Mouse (Mus musculus) mouse embryonic stem cell (cell line): ENCODE data around the gene Syde2.

Source experiments
- in situ Hi-C, 2 experiments: fragments of 300-500 bp; cut with MboI; formaldehyde crosslinking; loops; 1 replicate in 1 of 2; 3 replicates in 1 of 2; pipeline ENCODE4 v1.14.3; 2019 to 2020; ENCODE audit warnings: low sequenced_read_pairs in 2 of 2, low pct_unique_long_range_greater_than_20kb in 1 of 2, mixed read lengths in 1 of 2; ENCODE audit not compliant: unreplicated experiment in 1 of 2

Gene Syde2

GRCm38 (mm10) chr3:145987268-145987969, at the start of gene Syde2:
Syde2 (plus strand) TSS chr3:145987870.
- in situ Hi-C loops = no loop called here

- in situ Hi-C loops = no loop called here
These were observed 49.0 kb upstream of the Syde2 start for GRCm38 (mm10) chr3:145938405-145939349.

GRCm38 (mm10) chr3:145939402-145939801, 48.3 kb upstream of the Syde2 start:
- in situ Hi-C loops = no loop called here

- in situ Hi-C loops = no loop called here
These were observed 47.7 kb upstream of the Syde2 start for GRCm38 (mm10) chr3:145939971-145940370.

- in situ Hi-C loops = no loop called here
These were observed 45.7 kb upstream of the Syde2 start for GRCm38 (mm10) chr3:145941971-145942370.

- in situ Hi-C loops = no loop called here
These were observed 43.3 kb upstream of the Syde2 start for GRCm38 (mm10) chr3:145944348-145944747.

GRCm38 (mm10) chr3:145945904-145946303, 41.8 kb upstream of the Syde2 start:
- in situ Hi-C loops = loop anchor here in 1 of 2 experiments (5.0 kb wide), 1 partner anchor 236 kb away; no protein-coding TSS in a partner anchor

GRCm38 (mm10) chr3:145946654-145947053, 41.0 kb upstream of the Syde2 start:
- in situ Hi-C loops = loop anchor here in 1 of 2 experiments (5.0 kb wide), 1 partner anchor 236 kb away; no protein-coding TSS in a partner anchor

GRCm38 (mm10) chr3:145947539-145948204, 40.0 kb upstream of the Syde2 start:
- in situ Hi-C loops = loop anchor here in 1 of 2 experiments (5.0 kb wide), 1 partner anchor 235 kb away; no protein-coding TSS in a partner anchor

- in situ Hi-C loops = loop anchor here in 1 of 2 experiments (10.0 kb wide), 1 partner anchor 225 kb away; no protein-coding TSS in a partner anchor
These were observed 37.4 kb upstream of the Syde2 start for GRCm38 (mm10) chr3:145950034-145950814.

GRCm38 (mm10) chr3:145950815-145951130, 36.9 kb upstream of the Syde2 start:
- in situ Hi-C loops = loop anchor here in 1 of 2 experiments (10.0 kb wide), 1 partner anchor 224 kb away; no protein-coding TSS in a partner anchor

GRCm38 (mm10) chr3:145951287-145952165, 36.1 kb upstream of the Syde2 start:
- in situ Hi-C loops = loop anchor here in 1 of 2 experiments (10.0 kb wide), 1 partner anchor 223 kb away; no protein-coding TSS in a partner anchor

- in situ Hi-C loops = loop anchor here in 1 of 2 experiments (10.0 kb wide), 1 partner anchor 222 kb away; no protein-coding TSS in a partner anchor
These were observed 34.7 kb upstream of the Syde2 start for GRCm38 (mm10) chr3:145952945-145953344.

GRCm38 (mm10) chr3:145953411-145953810, 34.3 kb upstream of the Syde2 start:
- in situ Hi-C loops = loop anchor here in 1 of 2 experiments (10.0 kb wide), 1 partner anchor 221 kb away; no protein-coding TSS in a partner anchor

- in situ Hi-C loops = loop anchor here in 1 of 2 experiments (10.0 kb wide), 1 partner anchor 215 kb away; no protein-coding TSS in a partner anchor
These were observed 27.8 kb upstream of the Syde2 start for GRCm38 (mm10) chr3:145959824-145960223.

- in situ Hi-C loops = no loop called here
These were observed 25.3 kb upstream of the Syde2 start for GRCm38 (mm10) chr3:145962411-145962810.
